18 mouse cellular contexts compared by ENCODE assay signal in genomic region chr14:21222206-21222605, GRCm38 (mm10).
DNase-seq lines count a peak whose midpoint lies in the region; ATAC-seq and TF ChIP-seq lines count a peak whose summit lies in the region.
"Had no signal": no experiment of that assay in that cellular context is flagged by ENCODE, and none has a peak within 500 bp of the region (broad histone marks: within the 10 kb centered on the region; RNA-seq: fewer than 3 reads in every experiment).

No protein-coding gene starts in this region.

- H3K36me3 ChIP-seq in forebrain, embryonic 15.5 days, result no peaks in the 10 kb centered on the region
- no peaks in the 10 kb centered on the region for H3K36me3 ChIP-seq in forebrain, embryonic 12.5 days (replicated peaks)
- H3K36me3 ChIP-seq: neural tube, embryonic 15.5 days had no signal

- no peaks in the 10 kb centered on the region for H3K9me3 ChIP-seq in forebrain, embryonic 15.5 days
- H3K9me3 ChIP-seq in forebrain, embryonic 12.5 days, result no peaks in the 10 kb centered on the region
- H3K9me3 ChIP-seq: megakaryocyte, embryonic 14.5 days; neural tube, embryonic 15.5 days had no signal

- H3K9ac ChIP-seq in forebrain, embryonic 15.5 days (replicated peaks), result no peak overlapping the region
- H3K9ac ChIP-seq in forebrain, embryonic 12.5 days, result no peak overlapping the region
- H3K9ac ChIP-seq: neural tube, embryonic 15.5 days had no signal

- no peak for TF ChIP-seq POLR2A in brain, embryonic 14.5 days (IDR thresholded peaks at IDR 0.05; ENCODE audit: borderline replicate concordance, extremely low read depth, insufficient read depth, insufficient read length, poor library complexity, severe bottlenecking)

- ATAC-seq in forebrain, embryonic 15.5 days (replicated peaks), result 0 out of 2 replicates have a peak, but pooled peaks have one; percentile 58
- ATAC-seq in forebrain, embryonic 12.5 days (ENCODE audit: low FRiP score), result no peak

- no peak for TF ChIP-seq CTCF in brain, embryonic 14.5 days (IDR thresholded peaks at IDR 0.05; ENCODE audit: borderline replicate concordance, extremely low read depth, insufficient read depth, insufficient read length)

- peak overlapping the region; percentile 76 for H3K27ac ChIP-seq in forebrain, embryonic 15.5 days (replicated peaks)
- H3K27ac ChIP-seq in forebrain, embryonic 12.5 days, result no peak overlapping the region
- H3K27ac ChIP-seq: heart, adult 2 months had no signal

- 33% methylated on average over 3 of the region's 3 CpGs for WGBS in forebrain, embryonic 15.5 days
- 49% methylated on average over 3 of the region's 3 CpGs for WGBS in forebrain, embryonic 12.5 days

- intact Hi-C loops in left cerebral cortex, postnatal 4 days (cut with DNase I), result no loop called here

- H3K4me1 ChIP-seq in forebrain, embryonic 15.5 days, result peaks cover 15% of the 10 kb centered on the region
- peaks cover 5% of the 10 kb centered on the region; the same call in 1 of the 2 replicates for H3K4me1 ChIP-seq in forebrain, embryonic 12.5 days

- DNase-seq in left cerebral cortex, adult 11 months (ENCODE audit: low spot score), result peak; percentile 22
- DNase-seq in left cerebral cortex, postnatal 4 days, result no peak
- DNase-seq in brain, embryonic 14.5 days (ENCODE audit: low read depth), result peak; percentile 81
- DNase-seq in left cerebral cortex, adult 9 months (ENCODE audit: low spot score in 2 of 2), result peak; percentile 25 to 34
- no peak for DNase-seq in testis, postnatal 14 days (ENCODE audit: low spot score)
- DNase-seq: B cell, adult 2 months; cerebellum, adult 8-10 months; gastrocnemius, postnatal 14 days; heart, adult 2 months; kidney, adult 9 months; kidney, postnatal 36 days; lung, postnatal 14 days; thymus, adult 2 months had no signal

- H3K4me3 ChIP-seq in forebrain, embryonic 15.5 days, result no peak overlapping the region
- H3K4me3 ChIP-seq in forebrain, embryonic 12.5 days (replicated peaks), result no peak overlapping the region
- H3K4me3 ChIP-seq: heart, adult 2 months; megakaryocyte, embryonic 14.5 days; myocyte; neural tube, embryonic 15.5 days had no signal

- no peaks in the 10 kb centered on the region for H3K27me3 ChIP-seq in forebrain, embryonic 15.5 days
- no peaks in the 10 kb centered on the region for H3K27me3 ChIP-seq in forebrain, embryonic 12.5 days
- H3K27me3 ChIP-seq: megakaryocyte, embryonic 14.5 days; neural tube, embryonic 15.5 days had no signal

- no peak overlapping the region for H3K4me2 ChIP-seq in forebrain, embryonic 15.5 days (replicated peaks)
- H3K4me2 ChIP-seq in forebrain, embryonic 12.5 days, result no peak overlapping the region
- H3K4me2 ChIP-seq: neural tube, embryonic 15.5 days had no signal

Comparison
In these comparisons a context has a peak if more than half of its experiments do, and no peak if none do; other contexts are left out.
1. DNase-seq: peak in left cerebral cortex, adult 11 months (single experiment), brain, embryonic 14.5 days (single experiment) and left cerebral cortex, adult 9 months (2 of 2); none in left cerebral cortex, postnatal 4 days (single experiment) and testis, postnatal 14 days (single experiment).